Comparison of ENCODE assay signal across 10 mouse cellular contexts in genomic region chr1:192061666-192062306, GRCm38 (mm10). TPM values are rescaled to one million over a fixed set of nuclear protein-coding genes. Genes with fewer than 3 reads are reported as not detected.
DNase-seq lines count a peak whose midpoint lies in the region; ATAC-seq and TF ChIP-seq lines count a peak whose summit lies in the region.
"Had no signal": no experiment of that assay in that cellular context is flagged by ENCODE, and none has a peak within 500 bp of the region (broad histone marks: within the 10 kb centered on the region; RNA-seq: fewer than 3 reads in every experiment).

No protein-coding gene starts in this region.

- no peak for TF ChIP-seq POLR2A in thymus, adult 2 months (IDR thresholded peaks at IDR 0.05; ENCODE audit: control insufficient read depth, extremely low read depth, insufficient read depth, low read length, poor library complexity)

- 58% methylated on average over 4 of the region's 4 CpGs for WGBS in forebrain, postnatal 0 days
- 80% methylated on average over 4 of the region's 4 CpGs for WGBS in forebrain, embryonic 14.5 days
- 74% methylated on average over 4 of the region's 4 CpGs for WGBS in thymus, adult 2 months

- H3K9ac ChIP-seq in forebrain, postnatal 0 days: no peak overlapping the region
- no peak overlapping the region for H3K9ac ChIP-seq in forebrain, embryonic 14.5 days (ENCODE audit: low read length)
- H3K9ac ChIP-seq: embryonic facial prominence, embryonic 13.5 days; neural tube, embryonic 13.5 days had no signal

- H3K4me2 ChIP-seq in forebrain, postnatal 0 days (ENCODE audit: low read depth): no peak overlapping the region
- no peak overlapping the region for H3K4me2 ChIP-seq in forebrain, embryonic 14.5 days (ENCODE audit: low read length)
- H3K4me2 ChIP-seq: embryonic facial prominence, embryonic 13.5 days; neural tube, embryonic 13.5 days had no signal

- H3K27me3 ChIP-seq in forebrain, postnatal 0 days (ENCODE audit: insufficient read depth, low read length): no peaks in the 10 kb centered on the region
- no peaks in the 10 kb centered on the region for H3K27me3 ChIP-seq in forebrain, embryonic 14.5 days (replicated peaks; ENCODE audit: control insufficient read depth, insufficient read depth, low read length)
- H3K27me3 ChIP-seq in thymus, adult 2 months (ENCODE audit: control insufficient read depth, insufficient read depth, low read length): no peaks in the 10 kb centered on the region
- H3K27me3 ChIP-seq: embryonic facial prominence, embryonic 13.5 days; neural tube, embryonic 13.5 days had no signal

- no peak overlapping the region for H3K27ac ChIP-seq in forebrain, postnatal 0 days (ENCODE audit: low read depth, low read length)
- H3K27ac ChIP-seq in forebrain, embryonic 14.5 days (ENCODE audit: low read depth, low read length): no peak overlapping the region
- H3K27ac ChIP-seq in thymus, adult 2 months (ENCODE audit: control insufficient read depth, insufficient read depth, low read length): no peak overlapping the region
- H3K27ac ChIP-seq: embryonic facial prominence, embryonic 13.5 days; neural tube, embryonic 13.5 days had no signal

- H3K4me3 ChIP-seq in forebrain, postnatal 0 days (ENCODE audit: low read depth, low read length): no peak overlapping the region
- H3K4me3 ChIP-seq in forebrain, embryonic 14.5 days (ENCODE audit: low read depth, low read length): no peak overlapping the region
- no peak overlapping the region for H3K4me3 ChIP-seq in thymus, adult 2 months (ENCODE audit: control insufficient read depth, insufficient read depth, low read length)
- H3K4me3 ChIP-seq: embryonic facial prominence, embryonic 13.5 days; neural tube, embryonic 13.5 days had no signal

- no peaks in the 10 kb centered on the region for H3K4me1 ChIP-seq in forebrain, postnatal 0 days (ENCODE audit: insufficient read depth)
- no peaks in the 10 kb centered on the region for H3K4me1 ChIP-seq in forebrain, embryonic 14.5 days (ENCODE audit: control insufficient read depth, insufficient read depth, low read length)
- no peaks in the 10 kb centered on the region for H3K4me1 ChIP-seq in thymus, adult 2 months (replicated peaks; ENCODE audit: control insufficient read depth, insufficient read depth, low read length)
- H3K4me1 ChIP-seq: embryonic facial prominence, embryonic 13.5 days; neural tube, embryonic 13.5 days had no signal

- peak; percentile 55 for ATAC-seq in forebrain, postnatal 0 days
- no peak for ATAC-seq in forebrain, embryonic 14.5 days

- no peaks in the 10 kb centered on the region for H3K9me3 ChIP-seq in forebrain, postnatal 0 days (ENCODE audit: low read length)
- no peaks in the 10 kb centered on the region for H3K9me3 ChIP-seq in forebrain, embryonic 14.5 days (replicated peaks; ENCODE audit: control insufficient read depth, low read length)

- no peaks in the 10 kb centered on the region for H3K36me3 ChIP-seq in forebrain, postnatal 0 days (ENCODE audit: insufficient read depth)
- no peaks in the 10 kb centered on the region for H3K36me3 ChIP-seq in forebrain, embryonic 14.5 days (ENCODE audit: control insufficient read depth, insufficient read depth, low read length)
- no peaks in the 10 kb centered on the region for H3K36me3 ChIP-seq in thymus, adult 2 months (ENCODE audit: control insufficient read depth, insufficient read depth, low read length)

- no peak for TF ChIP-seq CTCF in forebrain, postnatal 0 days (IDR thresholded peaks at IDR 0.05; ENCODE audit: low read depth)
- no peak for TF ChIP-seq CTCF in thymus, adult 2 months (IDR thresholded peaks at IDR 0.05; ENCODE audit: borderline replicate concordance, control insufficient read depth, extremely low read depth, insufficient read depth, low read length, poor library complexity)

- DNase-seq in forebrain, postnatal 0 days: no peak
- no peak for DNase-seq in forebrain, embryonic 14.5 days (ENCODE audit: low spot score)
- DNase-seq in NIH3T3 (ENCODE audit: low read depth): peak; percentile 94
- DNase-seq in gastrocnemius, postnatal 4 days (ENCODE audit: low spot score in 2 of 2): peak; percentile 48 to 61
- DNase-seq in kidney, postnatal 14 days: peak; percentile 71
- peak; percentile 71 for DNase-seq in lung, postnatal 36 days
- DNase-seq in thymus, adult 2 months: no peak
- DNase-seq in thymus, postnatal 4 days: no peak

RNA-seq across cellular contexts. Expression of gene Traf5, which starts 30.6 kb away (rescaled TPM):
- total RNA-seq in forebrain, postnatal 0 days (2014; rRNA removed): 2.0 and 4.3 TPM in 2 replicates
- polyA plus RNA-seq in forebrain, postnatal 0 days (2015; fragmentation: Nextera tagmentation; extraction: Ambion mirVana): 1.2 and 1.5 TPM in 2 replicates
- 2.5 and 3.3 TPM in 2 replicates for polyA plus RNA-seq in forebrain, embryonic 14.5 days (2014; fragmentation: Nextera tagmentation; extraction: Ambion mirVana)
- 10 to 100 TPM; 26.2 to 28.6 TPM for total RNA-seq in gastrocnemius, postnatal 4 days (2021)
- 10.1 and 10.5 TPM in 2 replicates for polyA plus RNA-seq in thymus, adult 2 months (2012; rRNA removed)

Comparison
In these comparisons a context has a peak if more than half of its experiments do, and no peak if none do; other contexts are left out.
1. DNase-seq: peak in NIH3T3 (single experiment), gastrocnemius, postnatal 4 days (2 of 2), kidney, postnatal 14 days (single experiment) and lung, postnatal 36 days (single experiment); none in forebrain, postnatal 0 days (single experiment), forebrain, embryonic 14.5 days (single experiment), thymus, adult 2 months (single experiment) and thymus, postnatal 4 days (single experiment).